Mouse (Mus musculus) ES-E14 (cell line): ENCODE data around the gene Top3a. TPM values are rescaled to one million over a fixed set of nuclear protein-coding genes. Genes with fewer than 3 reads are reported as not detected.

ENCODE experiments used
- DNase-seq: peaks from one replicate; pipeline ENCODE4 v3.0.0-alpha.2; 2013; ENCODE audit warnings: low read depth, low spot score
- H3K27ac ChIP-seq: 2 replicates; pipeline ENCODE4 v1.5.1; 2012; ENCODE audit warnings: low read depth, mild to moderate bottlenecking, low read length, moderate library complexity, mixed read lengths; ENCODE audit not compliant: poor library complexity, insufficient read depth, severe bottlenecking
- H3K36me3 ChIP-seq: 2 replicates; pipeline ENCODE4 v1.6.1; 2012; ENCODE audit warnings: mild to moderate bottlenecking, low read length, moderate library complexity, mixed read lengths; ENCODE audit not compliant: control insufficient read depth, poor library complexity, insufficient read depth, severe bottlenecking
- H3K4me1 ChIP-seq, 2 experiments: fragments of 150-350 bp in 1 of 2; sonication (generic) in 1 of 2; 2 replicates each; pipeline ENCODE4 v1.6.1; 2012; ENCODE audit warnings: low read length in 2 of 2, mild to moderate bottlenecking in 1 of 2, mixed read lengths in 1 of 2; ENCODE audit not compliant: control insufficient read depth in 2 of 2, insufficient read depth in 2 of 2, poor library complexity in 1 of 2
- H3K4me3 ChIP-seq, 2 experiments: fragments of 150-350 bp in 1 of 2; sonication (generic) in 1 of 2; 2 replicates each; pipeline ENCODE4 v1.5.1; 2012; ENCODE audit warnings: low read length in 2 of 2, low read depth in 1 of 2, mild to moderate bottlenecking in 1 of 2, mixed read lengths in 1 of 2; ENCODE audit not compliant: insufficient read depth in 1 of 2, poor library complexity in 1 of 2, severe bottlenecking in 1 of 2
- H3K9ac ChIP-seq: 2 replicates; pipeline ENCODE4 v1.6.1; 2012; ENCODE audit warnings: low read depth, mild to moderate bottlenecking, low read length, mixed read lengths; ENCODE audit not compliant: poor library complexity, insufficient read depth, severe bottlenecking
- H3K9me3 ChIP-seq: fragments of 150-350 bp; sonication (generic); 2 replicates; pipeline ENCODE4 v1.6.1; 2012; ENCODE audit warnings: low read depth, mild to moderate bottlenecking, low read length; ENCODE audit not compliant: control insufficient read depth, insufficient read depth
- CHD2 ChIP-seq: IDR thresholded peaks from 2 replicates; pipeline ENCODE4 v1.6.1; 2014; ENCODE audit warnings: mild to moderate bottlenecking, low read depth, low read length, inconsistent platforms
- HCFC1 ChIP-seq: IDR thresholded peaks from 2 replicates; pipeline ENCODE4 v1.6.1; 2012; ENCODE audit warnings: low read length, inconsistent platforms, borderline replicate concordance; ENCODE audit not compliant: insufficient read depth
- MAFK ChIP-seq: IDR thresholded peaks from 2 replicates; pipeline ENCODE4 v1.6.1; 2014; ENCODE audit warnings: mild to moderate bottlenecking, low read depth, low read length, inconsistent platforms; ENCODE audit not compliant: insufficient read depth
- ZC3H11A ChIP-seq: IDR thresholded peaks from 2 replicates; pipeline ENCODE4 v1.6.1; 2012; ENCODE audit warnings: low read depth, mild to moderate bottlenecking, inconsistent platforms, low read length, borderline replicate concordance
- ZNF384 ChIP-seq: IDR thresholded peaks from 2 replicates; pipeline ENCODE4 v1.6.1; 2012; ENCODE audit warnings: low read depth, low read length, inconsistent platforms
- in situ Hi-C, 2 experiments: fragments of 600-800 bp; cut with MboI; formaldehyde crosslinking; loops; one replicate each; pipeline ENCODE4 v1.15.1; 2025; ENCODE audit warnings: low sequenced_read_pairs in 2 of 2, inconsistent platforms in 1 of 2; ENCODE audit not compliant: unreplicated experiment in 2 of 2
- total RNA-seq: library from RNA; depleted of rRNA; stranded (reverse); fragments of 300-350 nt; gene quantifications from 2 replicates; pipeline ENCODE4 v1.2.3, GENCODE M21; 2012

Gene Top3a
- total RNA-seq, 1 experiment, result 20.0 TPM

- Histone ChIP-seq H3K27ac (peak overlapping the region; percentile 61), H3K4me1 (peaks cover 0 to 3% of the 10 kb centered on the region in 2 experiments; a peak in 3 of 4 replicates), H3K9ac (peak overlapping the region; percentile 88), H3K36me3 (no peaks in the 10 kb centered on the region), H3K9me3 (no peaks in the 10 kb centered on the region), H3K4me3 (peak overlapping the region; percentile 77 to 79)
- in situ Hi-C loops, result no loop called here
- TF ChIP-seq MAFK (no peak), CHD2 (no peak), ZC3H11A (no peak), HCFC1 (0 out of 2 replicates have a peak, but pooled peaks have one; percentile 3), ZNF384 (peak; percentile 98)
- DNase-seq, result peak; percentile 96
Observed at GRCm38 (mm10) chr11:60811054-60811460, 33.9 kb upstream of the Top3a start.

DNA sequence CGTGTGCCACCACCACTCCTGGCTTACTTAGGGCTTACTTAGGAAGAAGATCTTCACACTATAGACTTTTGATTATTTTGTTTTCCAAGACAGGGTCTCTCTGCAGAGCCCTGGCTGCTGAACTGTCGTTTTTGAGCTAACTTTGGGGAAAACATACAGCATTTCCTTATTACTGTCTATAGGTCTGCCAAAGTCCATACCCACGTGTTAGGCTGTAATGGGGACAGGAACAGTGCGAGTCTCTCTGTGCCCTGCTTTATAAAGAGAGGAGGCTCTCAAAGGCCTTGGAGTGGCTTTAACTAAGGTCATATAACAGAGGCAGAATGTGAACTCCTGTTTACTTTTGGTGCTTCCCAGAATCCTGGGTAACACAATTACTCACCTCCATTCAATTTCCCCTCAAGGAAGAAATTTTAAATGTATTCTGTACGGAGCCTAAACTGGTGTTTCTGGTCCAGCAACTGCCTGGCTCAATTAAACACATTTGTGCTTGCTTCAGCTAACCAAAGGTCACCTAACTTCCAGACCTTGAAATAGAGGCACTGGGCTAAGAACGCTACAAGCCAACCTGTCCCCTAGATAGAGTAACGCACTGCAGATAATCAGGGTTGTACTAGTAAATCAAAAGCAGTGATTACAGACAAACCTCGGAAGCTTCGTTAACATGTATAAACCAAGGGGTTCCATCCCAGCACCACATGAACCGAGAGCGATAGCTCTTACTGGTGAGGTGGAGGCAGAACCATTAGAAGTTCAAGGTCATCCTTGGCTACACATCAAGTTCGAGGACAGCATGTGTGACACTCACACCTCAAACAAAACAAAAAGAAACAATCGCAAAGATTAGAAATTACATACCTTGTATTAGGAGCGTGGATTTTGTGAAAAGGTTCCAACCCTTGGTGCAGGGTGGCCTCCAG, 33.1 kb upstream of the Top3a start:
- no peaks in the 10 kb centered on the region for H3K9me3 ChIP-seq
- H3K27ac ChIP-seq, result peak overlapping the region; percentile 61
- in situ Hi-C loops, result no loop called here
- H3K4me3 ChIP-seq, result peak overlapping the region; percentile 77 to 79
- peaks cover 3% of the 10 kb centered on the region; the same call in 1 of the 2 replicates for H3K36me3 ChIP-seq
- TF ChIP-seq ZNF384 (no peak), HCFC1 (no peak), MAFK (no peak), CHD2 (no peak)
- H3K9ac ChIP-seq, result peak overlapping the region; percentile 88
- no peak for DNase-seq
- peaks cover 0 to 3% of the 10 kb centered on the region in 2 experiments; a peak in 3 of 4 replicates for H3K4me1 ChIP-seq

GRCm38 (mm10) chr11:60809546-60809945, 32.4 kb upstream of the Top3a start:
- H3K27ac ChIP-seq, result no peak overlapping the region
- H3K9ac ChIP-seq, result peak overlapping the region; percentile 88; the same call in 1 of the 2 replicates
- TF ChIP-seq ZNF384, result no peak
- no peak for TF ChIP-seq MAFK
- DNase-seq, result no peak
- peaks cover 0 to 3% of the 10 kb centered on the region in 2 experiments; a peak in 3 of 4 replicates for H3K4me1 ChIP-seq
- H3K9me3 ChIP-seq, result no peaks in the 10 kb centered on the region
- in situ Hi-C loops, result no loop called here
- peak overlapping the region; percentile 77 to 79; a peak in 3 of 4 replicates for H3K4me3 ChIP-seq
- peaks cover 3% of the 10 kb centered on the region; the same call in 1 of the 2 replicates for H3K36me3 ChIP-seq

- DNase-seq, result no peak
- peaks cover 0 to 3% of the 10 kb centered on the region in 2 experiments; a peak in 3 of 4 replicates for H3K4me1 ChIP-seq
- H3K9ac ChIP-seq, result no peak overlapping the region; the same call in 1 of the 2 replicates
- no peak overlapping the region; a peak in 1 of 4 replicates for H3K4me3 ChIP-seq
- no peaks in the 10 kb centered on the region for H3K9me3 ChIP-seq
- peaks cover 7% of the 10 kb centered on the region for H3K36me3 ChIP-seq
- H3K27ac ChIP-seq, result no peak overlapping the region
- in situ Hi-C loops, result no loop called here
- no peak for TF ChIP-seq ZNF384
- no peak for TF ChIP-seq ZC3H11A
- no peak for TF ChIP-seq HCFC1
Observed at GRCm38 (mm10) chr11:60808286-60809070, 31.3 kb upstream of the Top3a start.
